In genomic region chr6:98632278-98633063, GRCm38 (mm10) we compare ENCODE assay signal across 8 mouse cellular contexts.
DNase-seq lines count a peak whose midpoint lies in the region; ATAC-seq and TF ChIP-seq lines count a peak whose summit lies in the region.

No protein-coding gene starts in this region.

- no peaks in the 10 kb centered on the region for H3K4me1 ChIP-seq in lung, postnatal 0 days (ENCODE audit: insufficient read depth, low read depth, low read length)

- 0 out of 2 replicates have a peak overlapping the region, but pooled peaks have one; percentile 2 for H3K4me2 ChIP-seq in lung, postnatal 0 days (replicated peaks; ENCODE audit: low read depth, low read length)

- H3K9me3 ChIP-seq in lung, postnatal 0 days (ENCODE audit: low read length), result no peaks in the 10 kb centered on the region

- WGBS in lung, postnatal 0 days, result 37% methylated on average over 17 of the region's 18 CpGs

- no peak for DNase-seq in lung, postnatal 0 days (ENCODE audit: low spot score)
- DNase-seq in lung, postnatal 36 days, result no peak
- DNase-seq in fibroblast of lung, adult 2 months (ENCODE audit: low read depth), result peak; percentile 13
- DNase-seq in layer of hippocampus, adult 9-10 months (ENCODE audit: low spot score), result peak; percentile 16
- DNase-seq in naive thymus-derived CD4-positive, alpha-beta T cell, adult 2 months (ENCODE audit: low read depth), result peak; percentile 53
- no peak for DNase-seq in adrenal gland, postnatal 36 days
- DNase-seq in urinary bladder, postnatal 14 days (ENCODE audit: low spot score), result no peak
- no peak for DNase-seq in adrenal gland, adult 18-20 months (ENCODE audit: low spot score in 2 of 2)

- H3K27ac ChIP-seq in lung, postnatal 0 days (ENCODE audit: low read length), result no peak overlapping the region

- H3K9ac ChIP-seq in lung, postnatal 0 days (replicated peaks; ENCODE audit: low read depth), result no peak overlapping the region

- no peak for ATAC-seq in lung, postnatal 0 days

- no peaks in the 10 kb centered on the region for H3K36me3 ChIP-seq in lung, postnatal 0 days (ENCODE audit: insufficient read depth, low read length)

- no peak for TF ChIP-seq EP300 in lung, postnatal 0 days (IDR thresholded peaks at IDR 0.05)

- TF ChIP-seq CTCF in lung, postnatal 0 days (IDR thresholded peaks at IDR 0.05), result no peak

- no peak overlapping the region for H3K4me3 ChIP-seq in lung, postnatal 0 days (ENCODE audit: low read depth, low read length)

- no peaks in the 10 kb centered on the region for H3K27me3 ChIP-seq in lung, postnatal 0 days (replicated peaks; ENCODE audit: insufficient read depth, low read length)

Comparison
In these comparisons a context has a peak if more than half of its experiments do, and no peak if none do; other contexts are left out.
1. DNase-seq: peak in fibroblast of lung, adult 2 months (single experiment), layer of hippocampus, adult 9-10 months (single experiment) and naive thymus-derived CD4-positive, alpha-beta T cell, adult 2 months (single experiment); none in lung, postnatal 0 days (single experiment), lung, postnatal 36 days (single experiment), adrenal gland, postnatal 36 days (0 of 2), urinary bladder, postnatal 14 days (single experiment) and adrenal gland, adult 18-20 months (0 of 2).